Mouse (Mus musculus): ENCODE data around the gene Gm14419. TPM values are rescaled to one million over a fixed set of nuclear protein-coding genes. Genes with fewer than 3 reads are reported as not detected.
"Not testable (repeated sequence)": the region's sequence is repeated elsewhere in the genome, so short reads cannot be mapped to it uniquely, and the experiment has no call there.

Gm14419 gene
- 3.6 and 6.2 TPM in 2 replicates for polyA plus RNA-seq (2015; fragmentation: Nextera tagmentation; extraction: Ambion mirVana)

DNA sequence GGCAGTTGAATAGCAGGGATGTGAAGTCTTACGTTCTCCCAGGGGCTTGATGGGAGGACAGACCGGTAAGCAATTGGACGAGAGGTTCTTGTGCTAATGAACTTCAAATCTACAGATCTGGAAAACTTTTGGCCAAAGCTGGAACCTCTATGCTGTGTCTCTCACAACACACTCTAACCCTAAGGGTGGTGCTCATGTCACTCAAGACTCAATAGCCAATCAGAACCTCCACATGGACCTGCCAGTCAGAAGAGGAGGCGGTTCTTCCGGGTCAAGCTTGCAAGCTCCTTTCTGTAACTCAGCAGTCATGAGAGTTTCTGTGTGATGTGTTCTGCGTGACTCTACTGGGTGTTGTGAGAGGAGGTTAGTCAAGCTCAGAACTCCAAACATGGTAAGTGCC is at the start of gene Gm14419:
Gene Gm14419, plus strand, starts transcription at position 301 of the 400 bp plus-strand sequence.
- not testable (repeated sequence) for H3K27ac ChIP-seq (ENCODE audit: low read depth, low read length); H3K4me2 ChIP-seq (replicated peaks; ENCODE audit: low read depth); H3K4me1 ChIP-seq (replicated peaks; ENCODE audit: control insufficient read depth, insufficient read depth, low read length); ATAC-seq; H3K36me3 ChIP-seq (ENCODE audit: control insufficient read depth, insufficient read depth); H3K4me3 ChIP-seq (ENCODE audit: low read depth, low read length); H3K9me3 ChIP-seq (ENCODE audit: control insufficient read depth); H3K27me3 ChIP-seq (replicated peaks; ENCODE audit: control insufficient read depth, insufficient read depth, low read length); H3K9ac ChIP-seq (ENCODE audit: low read depth, low read length)
- WGBS, result no CpG with 5 or more reads among the region's 6 CpGs

Other genes with a start within 250 kb of the Gm14419 start
- 9.4 and 13.4 TPM in 2 replicates for gene Gm14295, start 202.3 kb upstream of the Gm14419 start, polyA plus RNA-seq (2015; fragmentation: Nextera tagmentation; extraction: Ambion mirVana)
- not detected in 2 replicates for gene Gm14408, start 169.8 kb upstream of the Gm14419 start, polyA plus RNA-seq (2015; fragmentation: Nextera tagmentation; extraction: Ambion mirVana)
- gene Gm14296, start 73.1 kb upstream of the Gm14419 start, polyA plus RNA-seq (2015; fragmentation: Nextera tagmentation; extraction: Ambion mirVana), result 4.1 and 4.2 TPM in 2 replicates
- 0.12 TPM in 1 of 2 replicates, not detected in the other for gene Gm14401, start 73.4 kb downstream of the Gm14419 start, polyA plus RNA-seq (2015; fragmentation: Nextera tagmentation; extraction: Ambion mirVana)
- 7.1 and 13.6 TPM in 2 replicates for gene Gm14410, start 205.5 kb downstream of the Gm14419 start, polyA plus RNA-seq (2015; fragmentation: Nextera tagmentation; extraction: Ambion mirVana)